Mouse (Mus musculus) forebrain, embryonic 15.5 days (tissue): ENCODE results near the gene Arhgap35. TPM values are rescaled to one million over a fixed set of nuclear protein-coding genes. Genes with fewer than 3 reads are reported as not detected.

Experiments
- ATAC-seq: fragments of 200-750 bp; cut with Nextera tagmentation; replicated peaks from 2 replicates; pipeline ENCODE4 v1.8.0; 2017; ENCODE audit warnings: mild to moderate bottlenecking, moderate TSS enrichment, moderate library complexity
- H3K27ac ChIP-seq: fragments of 300-500 bp; sonication (generic); replicated peaks from 2 replicates; pipeline ENCODE4 v1.5.1; 2015; ENCODE audit warnings: mild to moderate bottlenecking, inconsistent platforms
- H3K27me3 ChIP-seq: fragments of 300-500 bp; sonication (generic); 2 replicates; pipeline ENCODE4 v1.6.1; 2015; ENCODE audit warnings: inconsistent platforms
- H3K36me3 ChIP-seq: fragments of 300-500 bp; sonication (generic); 2 replicates; pipeline ENCODE4 v1.6.1; 2015; ENCODE audit warnings: mild to moderate bottlenecking, inconsistent platforms
- H3K4me1 ChIP-seq: fragments of 300-500 bp; sonication (generic); 2 replicates; pipeline ENCODE4 v1.6.1; 2015; ENCODE audit warnings: inconsistent platforms
- H3K4me2 ChIP-seq: fragments of 300-500 bp; sonication (generic); replicated peaks from 2 replicates; pipeline ENCODE4 v1.6.1; 2015; ENCODE audit warnings: mild to moderate bottlenecking, inconsistent platforms
- H3K4me3 ChIP-seq: fragments of 300-500 bp; sonication (generic); 2 replicates; pipeline ENCODE4 v1.5.1; 2015; ENCODE audit warnings: mild to moderate bottlenecking, inconsistent platforms
- H3K9ac ChIP-seq: fragments of 300-500 bp; sonication (generic); replicated peaks from 2 replicates; pipeline ENCODE4 v1.6.1; 2015; ENCODE audit warnings: mild to moderate bottlenecking, inconsistent platforms
- H3K9me3 ChIP-seq: fragments of 300-500 bp; sonication (generic); 2 replicates; pipeline ENCODE4 v1.6.1; 2016; ENCODE audit warnings: inconsistent platforms
- WGBS: fragments of 180-500 bp; shearing (Covaris S2); methylation state at CpG from one replicate; pipeline ENCODE4 v1.1.7; 2015; ENCODE audit warnings: mixed read lengths; 5-methylcytosine and 5-hydroxymethylcytosine counted together
- polyA plus RNA-seq: library from polyadenylated mRNA; unstranded; fragments of >200 nt; fragmentation: Nextera tagmentation; extraction: Ambion mirVana; gene quantifications from 2 replicates; pipeline ENCODE4 v1.2.1, GENCODE M21; 2015

The Arhgap35 gene
- polyA plus RNA-seq, 1 experiment from 2014 or later: 38.9 TPM

- Histone ChIP-seq H3K36me3 (0 out of 2 replicates have a peak, but pooled peaks cover 2% of the 10 kb centered on the region), H3K4me1 (0 out of 2 replicates have a peak, but pooled peaks cover 5% of the 10 kb centered on the region), H3K9ac (no peak overlapping the region), H3K4me3 (no peak overlapping the region), H3K4me2 (no peak overlapping the region), H3K27ac (no peak overlapping the region), H3K9me3 (no peaks in the 10 kb centered on the region), H3K27me3 (no peaks in the 10 kb centered on the region)
- no peak for ATAC-seq
- WGBS: 73% methylated on average over 1 of the region's 1 CpGs
These were observed 23.5 kb downstream of the Arhgap35 start for GRCm38 (mm10) chr7:16591292-16591691.

GRCm38 (mm10) chr7:16587649-16588048 is 27.1 kb downstream of the Arhgap35 start:
- H3K27me3 ChIP-seq: no peaks in the 10 kb centered on the region

DNA sequence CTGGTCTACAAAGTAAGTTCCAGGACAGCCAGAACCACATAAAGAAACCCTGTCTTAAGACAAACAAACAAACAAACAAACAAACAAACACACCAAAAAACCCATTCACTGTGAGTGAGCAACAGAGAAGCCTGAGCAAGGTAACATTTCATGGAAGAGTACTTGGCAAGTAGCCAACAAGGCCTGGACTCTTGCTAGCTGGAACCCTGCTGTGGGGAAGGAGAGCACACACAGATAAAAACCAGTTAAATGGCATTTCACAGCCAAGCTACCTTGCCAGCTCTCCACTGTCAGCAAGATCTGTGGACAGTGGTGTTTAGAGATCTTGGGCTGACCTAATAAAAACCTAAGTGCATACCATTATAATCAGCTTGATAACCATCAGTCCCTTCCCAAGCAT is 30.4 kb downstream of the Arhgap35 start:
- Histone ChIP-seq H3K4me1 (peaks cover 13% of the 10 kb centered on the region), H3K4me2 (no peak overlapping the region), H3K4me3 (no peak overlapping the region), H3K27me3 (no peaks in the 10 kb centered on the region), H3K9ac (no peak overlapping the region), H3K36me3 (no peaks in the 10 kb centered on the region), H3K9me3 (no peaks in the 10 kb centered on the region), H3K27ac (no peak overlapping the region)
- ATAC-seq: no peak

More at GRCm38 (mm10) chr7:16587649-16588048, 27.1 kb downstream of the Arhgap35 start:
- ATAC-seq: no peak
- WGBS: 87% methylated on average over 3 of the region's 3 CpGs
- H3K4me1 ChIP-seq: 0 out of 2 replicates have a peak, but pooled peaks cover 5% of the 10 kb centered on the region
- no peak overlapping the region for H3K4me3 ChIP-seq
- H3K9ac ChIP-seq: no peak overlapping the region
- no peaks in the 10 kb centered on the region for H3K36me3 ChIP-seq
- H3K9me3 ChIP-seq: no peaks in the 10 kb centered on the region
- no peak overlapping the region for H3K27ac ChIP-seq
- no peak overlapping the region for H3K4me2 ChIP-seq

DNA sequence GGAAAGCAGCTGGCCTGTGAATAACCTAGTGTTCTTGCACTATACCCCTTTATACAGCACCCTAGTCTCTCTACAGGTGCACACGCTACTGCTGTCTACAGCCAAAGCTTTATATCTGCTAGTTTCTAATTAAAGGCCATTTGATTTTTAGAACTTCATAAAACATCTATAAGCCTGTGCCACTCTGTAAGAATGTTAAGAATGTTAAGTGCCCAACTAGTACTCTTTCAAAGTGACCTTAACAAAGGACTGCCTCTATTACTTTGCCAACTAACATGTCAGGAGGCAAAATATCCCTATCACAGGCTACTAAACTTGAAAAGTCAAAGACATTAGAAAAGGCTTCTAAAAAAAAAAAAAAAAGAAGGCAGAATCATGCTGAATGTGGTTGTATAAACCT is 31.0 kb downstream of the Arhgap35 start:
- Histone ChIP-seq H3K9ac (no peak overlapping the region), H3K4me1 (peaks cover 8% of the 10 kb centered on the region), H3K27ac (no peak overlapping the region), H3K4me2 (no peak overlapping the region), H3K9me3 (no peaks in the 10 kb centered on the region), H3K27me3 (no peaks in the 10 kb centered on the region), H3K36me3 (no peaks in the 10 kb centered on the region), H3K4me3 (no peak overlapping the region)
- no peak for ATAC-seq
- WGBS: 86% methylated on average over 1 of the region's 1 CpGs

GRCm38 (mm10) chr7:16582299-16582698 is 32.5 kb downstream of the Arhgap35 start:
- Histone ChIP-seq H3K9ac (no peak overlapping the region), H3K4me3 (no peak overlapping the region), H3K36me3 (no peaks in the 10 kb centered on the region), H3K4me1 (peaks cover 8% of the 10 kb centered on the region), H3K9me3 (no peaks in the 10 kb centered on the region), H3K4me2 (no peak overlapping the region), H3K27ac (no peak overlapping the region), H3K27me3 (no peaks in the 10 kb centered on the region)
- WGBS: 85% methylated on average over 3 of the region's 3 CpGs
- ATAC-seq: no peak

DNA sequence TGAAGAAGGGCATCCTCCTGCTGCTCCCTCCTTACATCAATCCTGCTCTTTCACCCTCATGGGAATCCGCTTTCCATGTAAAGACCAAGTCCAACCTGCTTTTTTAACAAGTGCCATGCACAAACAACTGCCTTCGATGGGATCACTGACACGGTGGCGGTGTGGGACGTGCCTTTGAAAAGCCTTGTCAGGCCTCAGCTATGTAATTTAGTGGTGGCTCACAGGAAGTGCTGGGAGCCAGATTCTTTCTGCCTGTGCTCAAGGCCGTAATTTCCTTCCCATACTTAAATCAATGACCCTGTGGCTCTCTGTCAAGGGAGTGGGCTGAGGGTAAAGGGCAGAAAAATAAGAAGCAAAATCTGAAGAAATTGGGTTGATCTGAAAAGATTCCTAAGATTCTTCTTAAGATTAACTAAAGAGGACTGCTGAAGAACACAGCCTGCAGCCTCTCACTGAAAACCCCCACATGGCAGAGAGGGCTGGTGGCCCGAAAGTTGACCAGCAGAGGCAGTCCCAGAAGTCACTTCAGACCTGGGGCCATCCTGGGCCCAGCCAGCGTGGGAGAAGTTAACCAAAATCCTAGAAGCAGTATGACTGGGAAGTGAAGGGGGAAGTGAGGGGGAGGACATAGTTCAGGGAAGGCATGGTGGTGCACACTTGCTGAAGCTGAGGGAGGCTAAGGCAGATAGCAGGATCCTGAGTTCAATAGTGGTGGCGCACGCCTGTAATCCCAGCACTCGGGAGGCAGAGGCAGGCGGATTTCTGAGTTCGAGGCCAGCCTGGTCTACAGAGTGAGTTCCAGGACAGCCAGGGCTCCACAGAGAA is 33.3 kb downstream of the Arhgap35 start:
- WGBS: 75% methylated on average over 13 of the region's 13 CpGs

DNA sequence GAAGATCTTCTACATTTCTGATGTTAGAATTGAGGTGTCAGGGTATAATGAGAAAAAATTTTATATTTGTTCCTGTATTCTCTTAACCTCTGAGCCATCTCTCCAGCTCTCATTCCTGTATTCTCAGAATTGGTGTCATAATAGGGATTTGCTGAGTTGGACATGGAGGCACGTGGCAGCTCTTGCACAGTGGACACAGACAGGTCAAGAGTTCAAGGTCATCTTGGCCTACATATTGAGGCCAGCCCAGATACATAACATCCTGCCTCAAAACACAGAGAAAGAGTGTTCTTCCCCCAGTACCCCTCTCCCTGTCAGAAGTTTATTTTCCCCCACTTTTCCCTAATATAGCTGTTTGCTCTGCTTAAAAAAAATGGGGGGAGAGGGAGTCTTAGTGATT is 38.1 kb downstream of the Arhgap35 start:
- no peaks in the 10 kb centered on the region for H3K36me3 ChIP-seq
- no peaks in the 10 kb centered on the region for H3K27me3 ChIP-seq
- H3K4me1 ChIP-seq: peaks cover 18% of the 10 kb centered on the region
- no peak overlapping the region for H3K4me2 ChIP-seq
- no peaks in the 10 kb centered on the region for H3K9me3 ChIP-seq
- no peak overlapping the region for H3K4me3 ChIP-seq
- H3K9ac ChIP-seq: no peak overlapping the region
- H3K27ac ChIP-seq: no peak overlapping the region
- no peak for ATAC-seq
- WGBS: 78% methylated on average over 1 of the region's 1 CpGs

More for the DNA sequence above, 33.3 kb downstream of the Arhgap35 start:
- Histone ChIP-seq H3K36me3 (no peaks in the 10 kb centered on the region), H3K4me2 (no peak overlapping the region), H3K4me3 (no peak overlapping the region), H3K9me3 (no peaks in the 10 kb centered on the region), H3K9ac (no peak overlapping the region), H3K4me1 (peaks cover 9% of the 10 kb centered on the region), H3K27me3 (no peaks in the 10 kb centered on the region), H3K27ac (no peak overlapping the region; the same call in 1 of the 2 replicates)
- no peak for ATAC-seq

- H3K4me3 ChIP-seq: no peak overlapping the region
- WGBS: 100% methylated on average over 1 of the region's 1 CpGs
- no peaks in the 10 kb centered on the region for H3K9me3 ChIP-seq
- no peaks in the 10 kb centered on the region for H3K36me3 ChIP-seq
- no peak overlapping the region for H3K9ac ChIP-seq
- ATAC-seq: no peak
- peaks cover 5% of the 10 kb centered on the region; the same call in 1 of the 2 replicates for H3K4me1 ChIP-seq
- no peak overlapping the region for H3K4me2 ChIP-seq
- H3K27me3 ChIP-seq: no peaks in the 10 kb centered on the region
- H3K27ac ChIP-seq: no peak overlapping the region
These were observed 43.6 kb downstream of the Arhgap35 start for GRCm38 (mm10) chr7:16571191-16571590.

- Histone ChIP-seq H3K27me3 (no peaks in the 10 kb centered on the region), H3K9me3 (no peaks in the 10 kb centered on the region), H3K27ac (no peak overlapping the region), H3K4me1 (0 out of 2 replicates have a peak, but pooled peaks cover 4% of the 10 kb centered on the region), H3K4me2 (no peak overlapping the region), H3K36me3 (no peaks in the 10 kb centered on the region), H3K4me3 (no peak overlapping the region), H3K9ac (no peak overlapping the region)
- ATAC-seq: no peak
- WGBS: 90% methylated on average over 1 of the region's 1 CpGs
These were observed 44.1 kb downstream of the Arhgap35 start for GRCm38 (mm10) chr7:16570737-16571136.

DNA sequence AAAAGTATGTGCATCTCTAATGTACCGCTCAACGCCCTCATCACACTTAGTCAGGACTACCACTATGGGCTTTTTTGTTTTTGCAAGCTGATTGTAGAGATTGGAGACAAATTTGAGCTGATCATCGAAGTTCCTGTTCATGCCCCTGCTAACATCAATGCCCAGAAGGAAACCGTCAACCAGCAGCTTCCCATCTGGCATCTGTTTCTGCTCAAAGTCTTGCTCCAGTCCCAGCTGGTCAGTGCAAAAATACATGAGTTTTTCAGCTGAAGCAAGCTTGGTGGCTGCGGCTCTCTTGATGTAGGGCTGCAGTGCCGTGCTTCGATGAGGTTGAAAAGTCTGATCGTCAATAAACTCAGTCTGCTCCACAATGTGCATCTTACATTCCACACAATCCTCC is 50.3 kb downstream of the Arhgap35 start:
- Histone ChIP-seq H3K4me1 (peaks cover 3% of the 10 kb centered on the region; the same call in 1 of the 2 replicates), H3K27me3 (no peaks in the 10 kb centered on the region), H3K4me3 (no peak overlapping the region), H3K36me3 (peaks cover 47% of the 10 kb centered on the region), H3K9me3 (no peaks in the 10 kb centered on the region), H3K9ac (no peak overlapping the region), H3K27ac (no peak overlapping the region), H3K4me2 (no peak overlapping the region)
- 96% methylated on average over 8 of the region's 8 CpGs for WGBS
- ATAC-seq: no peak

DNA sequence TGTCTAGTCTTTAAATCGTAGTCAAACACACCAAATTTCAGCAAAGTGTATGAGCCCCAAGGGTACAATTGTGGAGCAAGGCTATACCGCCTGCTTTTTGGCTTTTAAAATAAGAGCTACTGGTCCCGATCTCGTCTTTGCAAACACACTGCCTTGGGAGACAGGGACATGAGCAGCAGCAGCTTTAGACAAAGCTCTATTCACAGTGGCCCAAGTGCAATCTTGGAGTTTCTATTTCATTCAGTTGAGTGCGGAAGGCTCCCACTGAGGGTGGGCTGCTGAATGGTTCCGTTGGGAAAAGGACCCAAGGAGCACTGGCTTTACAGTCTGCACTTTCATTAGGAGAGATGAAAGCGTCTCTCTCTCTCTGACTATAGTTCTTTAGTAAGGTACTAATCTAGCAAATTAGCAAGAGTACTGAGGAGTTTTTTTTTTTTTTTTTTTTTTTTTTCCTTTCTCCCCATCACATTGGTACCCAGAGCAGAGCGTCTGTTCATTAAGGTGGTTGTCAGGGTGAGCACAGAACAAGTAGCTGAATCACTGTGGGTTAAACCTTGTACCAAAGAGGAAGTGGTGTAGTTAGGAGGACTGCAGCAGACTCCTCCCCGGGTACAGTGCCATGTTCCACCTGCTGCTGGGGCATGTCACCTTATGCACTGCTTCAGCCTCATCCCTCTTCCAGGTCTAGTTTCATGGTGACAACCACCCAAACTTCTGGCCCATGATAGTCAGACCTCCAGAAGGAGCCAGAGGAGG is 56.8 kb downstream of the Arhgap35 start:
- peaks cover 29% of the 10 kb centered on the region for H3K4me1 ChIP-seq
- ATAC-seq: no peak
- H3K4me2 ChIP-seq: no peak overlapping the region
- 24% methylated on average over 9 of the region's 9 CpGs for WGBS
- H3K27me3 ChIP-seq: no peaks in the 10 kb centered on the region
- H3K9me3 ChIP-seq: no peaks in the 10 kb centered on the region
- H3K27ac ChIP-seq: no peak overlapping the region
- no peak overlapping the region for H3K9ac ChIP-seq
- H3K4me3 ChIP-seq: no peak overlapping the region
- H3K36me3 ChIP-seq: peaks cover 25% of the 10 kb centered on the region

DNA sequence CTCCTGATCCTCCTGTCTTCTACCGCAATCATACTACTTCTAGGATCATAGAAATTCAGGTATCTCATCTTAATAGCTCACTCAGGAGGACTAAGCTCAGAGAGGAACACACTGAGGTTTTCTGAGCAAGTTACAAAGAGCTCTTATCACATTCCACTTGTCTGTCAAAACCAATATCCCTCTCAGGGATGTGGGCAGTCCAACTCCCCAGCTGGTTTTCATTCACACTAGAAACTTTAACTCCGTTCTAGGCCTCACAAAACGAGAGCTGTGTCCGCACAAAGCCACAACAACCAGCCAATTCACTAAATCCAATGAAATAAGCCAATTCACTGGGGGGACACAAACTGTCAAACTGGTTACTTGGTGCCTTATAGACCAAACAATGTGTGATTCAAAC is 57.5 kb downstream of the Arhgap35 start:
- ATAC-seq: no peak
- Histone ChIP-seq H3K9ac (no peak overlapping the region), H3K27me3 (no peaks in the 10 kb centered on the region), H3K27ac (no peak overlapping the region), H3K4me1 (peaks cover 29% of the 10 kb centered on the region), H3K36me3 (peaks cover 18% of the 10 kb centered on the region), H3K9me3 (no peaks in the 10 kb centered on the region), H3K4me3 (no peak overlapping the region), H3K4me2 (no peak overlapping the region)
- WGBS: 53% methylated on average over 4 of the region's 4 CpGs
